Mouse (Mus musculus) testis, adult 2 months (tissue): ENCODE results near the gene Gimap7. TPM values are rescaled to one million over a fixed set of nuclear protein-coding genes. Genes with fewer than 3 reads are reported as not detected.

Source experiments
- H3K27ac ChIP-seq: fragments of 200-500 bp; 2 replicates; pipeline ENCODE4 v1.5.1; 2012; ENCODE audit warnings: low read depth, low read length; ENCODE audit not compliant: control insufficient read depth, insufficient read depth
- H3K27me3 ChIP-seq: fragments of 200-500 bp; 2 replicates; pipeline ENCODE4 v1.6.1; 2012; ENCODE audit warnings: mild to moderate bottlenecking, low read length, moderate library complexity; ENCODE audit not compliant: control insufficient read depth, insufficient read depth
- H3K36me3 ChIP-seq: fragments of 200-500 bp; 2 replicates; pipeline ENCODE4 v1.6.1; 2012; ENCODE audit warnings: mild to moderate bottlenecking, low read length; ENCODE audit not compliant: control insufficient read depth, insufficient read depth
- H3K4me1 ChIP-seq: fragments of 200-500 bp; 2 replicates; pipeline ENCODE4 v1.6.1; 2012; ENCODE audit warnings: low read length; ENCODE audit not compliant: control insufficient read depth, insufficient read depth
- H3K4me3 ChIP-seq: fragments of 200-500 bp; 2 replicates; pipeline ENCODE4 v1.5.1; 2012; ENCODE audit warnings: low read depth, mild to moderate bottlenecking, low read length, moderate library complexity, mixed read lengths; ENCODE audit not compliant: control insufficient read depth
- CTCF ChIP-seq: fragments of 200-500 bp; IDR thresholded peaks from 2 replicates; pipeline ENCODE4 v1.5.1; 2012; ENCODE audit warnings: low read depth, mild to moderate bottlenecking, inconsistent platforms, low read length, moderate library complexity; ENCODE audit not compliant: control insufficient read depth, insufficient read depth, insufficient replicate concordance
- POLR2A ChIP-seq: fragments of 200-500 bp; IDR thresholded peaks from 2 replicates; pipeline ENCODE4 v1.6.1; 2012; ENCODE audit warnings: low read depth, mild to moderate bottlenecking, inconsistent platforms, low read length, moderate library complexity; ENCODE audit not compliant: control insufficient read depth
- polyA plus RNA-seq: library from polyadenylated mRNA; depleted of rRNA; stranded (reverse); fragments of >200 nt; gene quantifications from 2 replicates; pipeline ENCODE4 v1.2.3, GENCODE M21; 2012

The Gimap7 gene
- polyA plus RNA-seq, 1 experiment = not detected

DNA sequence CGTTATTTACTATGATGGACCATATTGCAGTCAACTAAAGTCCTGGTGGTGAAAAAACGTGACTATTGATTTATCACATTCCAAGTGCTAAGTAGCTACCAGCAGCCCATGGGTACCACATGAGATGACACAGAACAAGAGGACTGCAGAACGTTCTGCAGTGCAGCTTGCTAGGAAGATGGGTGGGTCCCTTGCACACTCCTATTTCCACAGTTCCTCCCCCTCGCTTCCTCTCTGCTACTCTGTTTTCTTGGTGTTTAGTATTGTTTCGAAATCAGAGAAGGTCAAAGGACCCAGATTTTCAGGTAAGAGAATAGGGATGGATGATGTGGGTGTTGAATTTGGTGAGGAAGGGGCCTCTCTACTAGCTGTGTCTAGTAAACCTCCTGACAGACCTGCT is 34.1 kb upstream of the Gimap7 start, which contains the start of gene Gimap4:
Gene Gimap4 (plus strand): TSS at position 231 of the 400 bp plus-strand sequence.
- Histone ChIP-seq H3K4me3 (no peak within 1 kb of the TSS), H3K27me3 (no peaks in the 10 kb centered on the region), H3K27ac (no peak within 1 kb of the TSS), H3K36me3 (no peaks in the 10 kb centered on the region), H3K4me1 (no peaks in the 10 kb centered on the region)
- TF ChIP-seq CTCF (no peak), POLR2A (no peak)

DNA sequence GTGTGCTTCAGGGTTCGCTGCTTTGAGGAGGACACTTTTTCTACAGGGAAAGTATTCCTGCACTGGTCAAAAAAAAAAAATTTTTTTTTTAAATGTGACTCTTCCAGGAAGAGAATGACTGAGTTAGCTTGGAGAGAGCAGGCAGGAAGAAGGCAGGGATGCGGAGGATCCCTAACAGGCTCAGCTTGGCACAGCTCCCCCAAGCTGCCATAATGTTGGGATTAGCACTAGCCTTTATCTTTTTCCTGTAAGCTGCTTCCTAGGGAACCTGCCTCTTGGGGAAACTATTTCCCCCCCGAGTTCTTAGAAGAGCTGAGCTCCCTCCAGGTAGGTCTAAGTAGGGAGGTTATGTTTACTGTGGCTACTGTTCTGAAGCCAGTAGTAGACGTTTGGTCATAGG is 33.6 kb upstream of the Gimap7 start:
- Histone ChIP-seq H3K27ac (no peak overlapping the region), H3K4me1 (no peaks in the 10 kb centered on the region), H3K27me3 (no peaks in the 10 kb centered on the region), H3K36me3 (no peaks in the 10 kb centered on the region), H3K4me3 (no peak overlapping the region)
- TF ChIP-seq CTCF (no peak), POLR2A (no peak)

DNA sequence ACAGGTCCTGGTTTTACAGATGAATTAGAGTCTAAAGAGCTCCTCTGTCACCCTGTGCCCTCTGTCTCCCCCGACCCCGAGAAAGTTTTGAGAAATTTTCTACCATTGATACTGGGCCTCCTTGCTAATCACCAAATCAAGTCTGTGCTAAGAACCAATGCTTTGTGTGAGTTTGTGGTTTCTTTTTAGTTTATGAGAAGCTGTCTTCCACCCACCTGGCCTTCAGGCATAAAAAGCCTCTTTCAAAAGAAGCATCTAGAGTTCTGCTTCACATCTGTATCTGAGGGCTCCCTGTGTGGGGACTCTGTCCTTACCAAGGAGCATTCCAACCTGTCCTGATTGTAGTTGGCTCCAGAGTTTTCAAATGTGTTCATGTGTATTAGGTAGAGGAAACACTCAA is 33.2 kb upstream of the Gimap7 start:
- Histone ChIP-seq H3K4me3 (no peak overlapping the region), H3K36me3 (no peaks in the 10 kb centered on the region), H3K27ac (no peak overlapping the region), H3K27me3 (no peaks in the 10 kb centered on the region), H3K4me1 (no peaks in the 10 kb centered on the region)
- TF ChIP-seq POLR2A (no peak), CTCF (no peak)

DNA sequence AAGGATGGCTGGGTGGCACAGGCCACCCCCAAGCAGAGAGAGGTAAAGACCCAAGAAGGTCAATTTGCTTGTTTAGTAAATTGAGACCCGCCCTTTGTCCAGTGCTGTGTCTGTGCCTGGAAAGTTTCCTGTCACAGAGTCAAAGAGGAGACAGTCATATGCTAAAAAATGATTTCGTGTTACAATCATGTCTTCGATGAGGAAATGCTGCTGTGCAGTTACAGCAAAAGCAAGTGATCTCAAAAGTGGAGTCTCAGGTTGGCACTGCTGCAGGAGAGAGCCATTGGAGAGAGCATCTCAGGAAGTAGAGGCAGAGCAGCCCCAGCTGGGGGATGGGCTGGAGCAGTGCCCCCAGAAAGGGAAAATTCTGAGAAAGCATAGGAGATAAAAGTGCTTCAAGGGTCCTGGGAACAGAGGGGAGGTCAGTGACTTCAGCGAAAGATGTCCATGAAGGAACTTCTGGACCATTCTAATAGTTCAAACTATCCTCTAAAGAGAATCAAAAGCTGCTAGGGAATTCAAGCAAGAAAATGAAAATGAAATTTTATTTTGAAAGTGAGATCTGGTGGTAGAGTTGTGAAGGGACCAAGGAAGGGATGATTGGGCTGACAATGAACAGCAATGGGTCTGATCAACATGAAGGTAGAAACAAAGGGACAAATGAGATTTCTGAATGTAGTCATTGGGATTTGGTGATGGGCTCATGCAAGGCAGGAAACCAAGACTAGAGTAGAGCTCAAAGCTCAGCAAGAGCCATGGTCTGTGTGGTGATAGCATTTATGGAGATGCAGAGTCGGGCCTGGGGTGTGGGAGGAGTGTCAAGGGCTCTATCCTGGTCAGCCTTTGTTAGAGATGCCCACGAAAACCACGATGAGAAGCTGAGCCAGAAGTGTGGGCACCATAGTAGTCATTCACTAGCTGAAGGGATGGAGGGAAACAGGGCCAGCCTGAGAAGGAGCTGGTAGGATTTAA is 32.4 kb upstream of the Gimap7 start:
- Histone ChIP-seq H3K27ac (no peak overlapping the region), H3K4me1 (no peaks in the 10 kb centered on the region), H3K36me3 (no peaks in the 10 kb centered on the region), H3K27me3 (no peaks in the 10 kb centered on the region), H3K4me3 (no peak overlapping the region)
- TF ChIP-seq POLR2A (no peak), CTCF (no peak)

DNA sequence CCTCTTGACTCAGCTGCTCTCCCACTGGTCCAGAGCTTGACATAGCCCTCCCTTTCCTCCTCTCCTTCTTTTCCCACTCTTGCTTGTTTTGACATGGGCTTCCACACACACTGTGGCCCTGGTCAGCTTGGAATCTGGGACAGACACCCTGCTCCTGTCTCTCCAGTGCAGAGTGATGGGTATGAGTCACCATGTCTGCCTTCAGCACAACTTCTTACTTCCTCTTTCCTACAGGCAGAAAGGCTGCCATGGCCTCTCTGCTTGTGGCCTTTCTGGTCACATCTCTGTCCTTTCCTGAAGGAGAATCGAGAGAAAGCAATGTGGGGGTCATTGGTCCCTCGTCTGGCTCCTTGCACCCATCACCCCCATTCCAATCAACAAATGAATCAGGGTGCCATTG is 31.3 kb upstream of the Gimap7 start:
- Histone ChIP-seq H3K27me3 (no peaks in the 10 kb centered on the region), H3K4me1 (no peaks in the 10 kb centered on the region), H3K4me3 (no peak overlapping the region), H3K36me3 (no peaks in the 10 kb centered on the region), H3K27ac (no peak overlapping the region)
- TF ChIP-seq CTCF (no peak), POLR2A (no peak; the same call in 1 of the 2 replicates)

DNA sequence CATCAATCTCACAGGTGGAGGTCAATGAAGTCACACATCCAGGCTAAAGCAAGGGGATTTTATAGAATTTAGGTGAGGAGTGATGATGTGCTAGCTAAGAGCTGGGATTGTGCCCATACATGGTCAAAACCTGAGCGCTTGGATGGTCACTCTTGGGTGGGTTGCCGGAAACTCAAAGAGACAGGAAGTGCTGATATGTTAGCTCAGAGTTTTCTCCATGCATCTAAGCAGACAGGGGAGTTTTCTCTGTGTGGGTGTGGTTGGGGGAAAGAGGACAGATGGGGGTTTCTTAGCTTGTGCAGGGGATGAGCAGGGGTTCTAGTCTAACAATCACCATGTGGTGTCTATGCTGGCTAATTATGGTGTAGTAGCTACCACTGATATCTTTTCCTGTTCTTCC is 29.1 kb upstream of the Gimap7 start:
- Histone ChIP-seq H3K27me3 (no peaks in the 10 kb centered on the region), H3K4me1 (no peaks in the 10 kb centered on the region), H3K4me3 (no peak overlapping the region), H3K27ac (no peak overlapping the region), H3K36me3 (no peaks in the 10 kb centered on the region)
- TF ChIP-seq POLR2A = no peak
- TF ChIP-seq CTCF = no peak

DNA sequence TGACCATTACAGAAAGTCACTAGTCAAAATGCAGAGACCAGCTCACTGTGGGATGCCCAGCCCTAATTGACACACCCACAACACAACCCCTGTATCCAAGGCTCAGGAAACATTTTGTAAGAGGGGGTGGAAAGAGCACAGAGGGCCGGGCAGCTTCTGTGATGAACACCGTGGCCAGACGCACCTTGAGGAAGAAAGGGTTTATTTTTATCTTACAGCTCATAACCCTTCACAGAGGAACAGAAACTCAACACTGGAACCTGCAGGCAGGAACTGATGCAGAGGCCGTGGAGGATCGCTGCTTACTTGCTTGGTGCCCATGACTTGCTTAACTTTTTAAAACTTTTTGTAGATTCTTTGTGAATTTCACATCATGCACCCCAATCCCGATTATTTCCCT is 25.5 kb upstream of the Gimap7 start:
- H3K4me3 ChIP-seq = no peak overlapping the region
- no peaks in the 10 kb centered on the region for H3K36me3 ChIP-seq
- H3K4me1 ChIP-seq = no peaks in the 10 kb centered on the region
- no peaks in the 10 kb centered on the region for H3K27me3 ChIP-seq
- H3K27ac ChIP-seq = no peak overlapping the region
- no peak for TF ChIP-seq POLR2A
- no peak for TF ChIP-seq CTCF
